Mouse (Mus musculus): Measurements from ENCODE around the gene Vwa8. TPM values are rescaled to one million over a fixed set of nuclear protein-coding genes. Genes with fewer than 3 reads are reported as not detected.

The Vwa8 gene
- polyA plus RNA-seq, 2 experiments: 6.4 to 8.3 TPM

DNA sequence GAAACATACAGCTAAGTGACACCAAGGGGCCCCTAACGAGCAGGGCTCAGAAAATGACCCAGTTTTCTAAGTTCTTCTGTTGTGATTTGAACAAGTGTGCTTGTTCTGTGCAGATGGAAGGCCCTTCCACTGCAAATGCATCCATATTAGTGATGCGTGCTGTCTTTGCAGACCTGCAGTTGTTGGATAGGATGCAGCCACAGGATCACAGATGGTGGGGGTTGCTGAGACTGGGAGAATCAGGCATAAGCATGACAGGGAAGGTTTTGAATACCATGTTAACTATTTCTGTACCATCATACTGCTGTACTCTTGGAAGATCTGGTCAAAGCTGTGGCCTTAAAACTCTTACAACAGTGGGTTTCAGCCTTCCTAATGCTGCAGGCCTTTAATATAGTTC lies 83.2 kb downstream of the Vwa8 start:
- no peak overlapping the region for H3K27ac ChIP-seq
- ATAC-seq (ENCODE audit: insufficient read depth) (no peak), DNase-seq (ENCODE audit: low read depth in 3 of 3, low spot score in 3 of 3) (no peak)
- H3K9me3 ChIP-seq (ENCODE audit: control insufficient read depth, low read length): no peaks in the 10 kb centered on the region
- TF ChIP-seq EP300 (IDR thresholded peaks at IDR 0.05; ENCODE audit: low read depth) (no peak), CTCF (IDR thresholded peaks at IDR 0.05; ENCODE audit: low read depth) (no peak)
- no peaks in the 10 kb centered on the region for H3K36me3 ChIP-seq (replicated peaks; ENCODE audit: control insufficient read depth, insufficient read depth, low read depth)
- no peaks in the 10 kb centered on the region for H3K4me1 ChIP-seq (replicated peaks; ENCODE audit: control insufficient read depth in 2 of 2, insufficient read depth in 2 of 2, low read length in 1 of 2)
- H3K27me3 ChIP-seq (ENCODE audit: control insufficient read depth, insufficient read depth, low read length): no peaks in the 10 kb centered on the region
- H3K4me2 ChIP-seq (ENCODE audit: low read depth): no peak overlapping the region
- no peak overlapping the region for H3K4me3 ChIP-seq (ENCODE audit: insufficient read depth in 1 of 2, low read depth in 2 of 2, low read length in 2 of 2)
- no peak overlapping the region for H3K9ac ChIP-seq (replicated peaks)
- 57% methylated on average over 2 of the region's 2 CpGs for WGBS (ENCODE audit: insufficient replicate concordance)

DNA sequence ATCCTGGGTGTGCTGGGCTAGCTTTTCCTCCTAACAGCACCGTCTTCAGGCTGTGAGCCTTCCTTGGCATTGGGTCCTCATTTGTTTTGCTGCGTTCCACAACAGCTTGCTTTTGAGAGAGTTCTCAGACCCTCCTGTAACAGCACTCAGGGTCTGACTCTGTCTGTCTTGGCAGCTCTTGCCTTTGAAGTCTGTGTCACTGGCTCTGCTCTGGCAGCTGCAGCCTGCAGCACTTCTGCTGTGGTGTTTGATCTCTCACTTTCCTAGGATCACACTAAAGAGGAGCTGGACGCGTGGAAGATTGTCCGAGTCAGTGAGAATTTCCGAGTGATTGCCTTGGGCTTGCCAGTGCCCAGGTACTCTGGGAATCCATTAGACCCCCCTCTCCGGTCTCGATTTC lies 84.5 kb downstream of the Vwa8 start:
- H3K4me2 ChIP-seq (ENCODE audit: low read depth): no peak overlapping the region
- H3K27me3 ChIP-seq (ENCODE audit: control insufficient read depth, insufficient read depth, low read length): no peaks in the 10 kb centered on the region
- WGBS (ENCODE audit: insufficient replicate concordance): 81% methylated on average over 8 of the region's 8 CpGs
- no peak for DNase-seq (ENCODE audit: low read depth in 3 of 3, low spot score in 3 of 3)
- no peak for TF ChIP-seq EP300 (IDR thresholded peaks at IDR 0.05; ENCODE audit: low read depth)
- no peak for TF ChIP-seq CTCF (IDR thresholded peaks at IDR 0.05; ENCODE audit: low read depth)
- no peak overlapping the region for H3K9ac ChIP-seq (replicated peaks)
- H3K36me3 ChIP-seq (replicated peaks; ENCODE audit: control insufficient read depth, insufficient read depth, low read depth): no peaks in the 10 kb centered on the region
- H3K9me3 ChIP-seq (ENCODE audit: control insufficient read depth, low read length): no peaks in the 10 kb centered on the region
- H3K4me3 ChIP-seq (ENCODE audit: insufficient read depth in 1 of 2, low read depth in 2 of 2, low read length in 2 of 2): no peak overlapping the region
- H3K27ac ChIP-seq: no peak overlapping the region
- no peak for ATAC-seq (ENCODE audit: insufficient read depth)
- no peaks in the 10 kb centered on the region for H3K4me1 ChIP-seq (replicated peaks; ENCODE audit: control insufficient read depth in 2 of 2, insufficient read depth in 2 of 2, low read length in 1 of 2)

DNA sequence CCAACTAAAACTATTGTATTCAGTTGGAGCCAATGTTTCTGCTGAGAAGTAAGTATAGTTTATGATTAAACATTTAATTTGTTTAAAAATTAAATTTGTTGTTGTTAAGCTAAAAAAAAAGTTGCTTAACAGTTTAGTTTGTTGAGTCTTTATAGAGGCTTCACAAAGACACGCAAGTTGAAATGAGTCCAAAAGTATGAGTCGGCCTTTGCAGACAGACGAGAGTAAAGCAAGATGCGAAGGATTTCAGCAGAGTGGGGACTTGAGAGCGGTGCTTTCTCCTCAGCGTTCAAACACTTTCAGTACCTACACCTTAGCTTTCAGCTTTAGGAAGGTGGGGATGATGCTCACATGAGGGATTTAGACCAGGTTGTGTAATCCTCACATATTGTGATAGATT lies 85.7 kb downstream of the Vwa8 start:
- H3K4me1 ChIP-seq (replicated peaks; ENCODE audit: control insufficient read depth in 2 of 2, insufficient read depth in 2 of 2, low read length in 1 of 2): no peaks in the 10 kb centered on the region
- no peaks in the 10 kb centered on the region for H3K36me3 ChIP-seq (replicated peaks; ENCODE audit: control insufficient read depth, insufficient read depth, low read depth)
- H3K4me2 ChIP-seq (ENCODE audit: low read depth): no peak overlapping the region
- H3K9me3 ChIP-seq (ENCODE audit: control insufficient read depth, low read length): no peaks in the 10 kb centered on the region
- H3K27me3 ChIP-seq (ENCODE audit: control insufficient read depth, insufficient read depth, low read length): no peaks in the 10 kb centered on the region
- no peak for ATAC-seq (ENCODE audit: insufficient read depth)
- no peak overlapping the region for H3K4me3 ChIP-seq (ENCODE audit: insufficient read depth in 1 of 2, low read depth in 2 of 2, low read length in 2 of 2)
- TF ChIP-seq EP300 (IDR thresholded peaks at IDR 0.05; ENCODE audit: low read depth): no peak
- TF ChIP-seq CTCF (IDR thresholded peaks at IDR 0.05; ENCODE audit: low read depth): no peak
- 82% methylated on average over 6 of the region's 6 CpGs for WGBS (ENCODE audit: insufficient replicate concordance)
- H3K9ac ChIP-seq (replicated peaks): no peak overlapping the region
- DNase-seq (ENCODE audit: low read depth in 3 of 3, low spot score in 3 of 3): no peak
- no peak overlapping the region for H3K27ac ChIP-seq

DNA sequence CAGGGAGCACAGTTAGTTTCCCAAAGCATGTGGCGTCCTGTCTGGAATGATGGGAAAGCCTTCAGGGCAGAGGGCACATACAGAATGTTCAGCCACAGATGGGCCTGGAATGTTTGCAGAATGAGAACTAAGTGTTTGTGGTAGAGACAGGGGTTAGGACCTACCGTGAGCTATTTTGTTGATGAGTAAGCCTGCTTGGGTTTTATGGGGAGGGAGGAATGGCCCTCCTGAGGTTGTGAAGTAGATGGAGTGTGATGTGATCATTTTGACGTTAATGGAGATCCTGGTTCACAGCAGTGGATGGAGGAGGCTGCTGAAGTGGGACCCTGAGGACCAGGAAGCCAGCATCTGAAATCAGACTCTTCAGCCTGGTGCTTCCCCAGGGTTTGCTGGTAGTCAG lies 86.9 kb downstream of the Vwa8 start:
- Histone ChIP-seq H3K27me3 (ENCODE audit: control insufficient read depth, insufficient read depth, low read length) (no peaks in the 10 kb centered on the region), H3K36me3 (replicated peaks; ENCODE audit: control insufficient read depth, insufficient read depth, low read depth) (no peaks in the 10 kb centered on the region), H3K4me1 (replicated peaks; ENCODE audit: control insufficient read depth in 2 of 2, insufficient read depth in 2 of 2, low read length in 1 of 2) (no peaks in the 10 kb centered on the region), H3K9me3 (ENCODE audit: control insufficient read depth, low read length) (no peaks in the 10 kb centered on the region), H3K4me3 (ENCODE audit: insufficient read depth in 1 of 2, low read depth in 2 of 2, low read length in 2 of 2) (no peak overlapping the region), H3K9ac (replicated peaks) (no peak overlapping the region), H3K27ac (no peak overlapping the region), H3K4me2 (ENCODE audit: low read depth) (no peak overlapping the region)
- ATAC-seq (ENCODE audit: insufficient read depth): no peak
- no peak for TF ChIP-seq EP300 (IDR thresholded peaks at IDR 0.05; ENCODE audit: low read depth)
- no peak for TF ChIP-seq CTCF (IDR thresholded peaks at IDR 0.05; ENCODE audit: low read depth)
- WGBS (ENCODE audit: insufficient replicate concordance): 58% methylated on average over 3 of the region's 3 CpGs
- no peak for DNase-seq (ENCODE audit: low read depth in 3 of 3, low spot score in 3 of 3)

DNA sequence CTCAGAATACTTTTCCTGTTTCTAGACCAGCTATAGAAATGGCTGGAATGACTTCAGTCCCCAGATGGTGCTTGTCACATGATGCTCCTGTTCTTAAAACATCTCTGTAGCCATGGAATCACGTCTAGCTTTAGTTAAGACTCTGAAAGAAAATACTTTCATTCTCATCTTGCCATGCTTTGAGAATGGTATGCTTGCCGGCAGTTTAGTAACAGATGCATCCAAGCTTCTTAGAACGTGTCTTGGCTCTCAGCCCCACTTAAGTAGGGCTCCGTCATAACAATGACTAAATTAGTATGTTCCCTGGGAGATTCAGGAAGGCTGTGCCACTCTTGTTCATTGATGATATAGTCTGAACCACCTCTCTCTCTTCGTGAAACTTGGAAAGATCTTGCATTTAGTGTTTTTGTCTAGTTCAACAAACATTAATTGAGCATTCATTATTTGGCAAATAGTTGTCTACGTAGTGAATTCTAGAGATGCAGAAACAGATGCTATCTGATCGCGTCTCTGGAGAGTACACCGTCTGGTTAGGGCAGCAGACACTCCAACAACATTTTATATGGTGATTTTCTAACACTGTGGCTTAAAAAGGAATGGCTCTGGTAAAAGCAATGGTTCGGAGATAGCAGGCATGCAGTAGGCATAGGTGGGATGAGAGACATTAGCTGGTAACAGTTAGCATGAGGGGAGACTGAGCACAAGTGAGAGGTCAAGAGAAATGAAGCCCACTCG lies 93.1 kb downstream of the Vwa8 start:
- no peak for TF ChIP-seq CTCF (IDR thresholded peaks at IDR 0.05; ENCODE audit: low read depth)
- TF ChIP-seq EP300 (IDR thresholded peaks at IDR 0.05; ENCODE audit: low read depth): no peak
- no peak for ATAC-seq (ENCODE audit: insufficient read depth)
- no peaks in the 10 kb centered on the region for H3K27me3 ChIP-seq (ENCODE audit: control insufficient read depth, insufficient read depth, low read length)
- no peak overlapping the region for H3K27ac ChIP-seq
- no peaks in the 10 kb centered on the region for H3K9me3 ChIP-seq (ENCODE audit: control insufficient read depth, low read length)
- no peak for DNase-seq (ENCODE audit: low read depth in 3 of 3, low spot score in 3 of 3)
- WGBS (ENCODE audit: insufficient replicate concordance): 75% methylated on average over 11 of the region's 11 CpGs
- H3K4me3 ChIP-seq (ENCODE audit: insufficient read depth in 1 of 2, low read depth in 2 of 2, low read length in 2 of 2): no peak overlapping the region
- no peak overlapping the region for H3K9ac ChIP-seq (replicated peaks)
- no peaks in the 10 kb centered on the region for H3K4me1 ChIP-seq (replicated peaks; ENCODE audit: control insufficient read depth in 2 of 2, insufficient read depth in 2 of 2, low read length in 1 of 2)
- H3K36me3 ChIP-seq (replicated peaks; ENCODE audit: control insufficient read depth, insufficient read depth, low read depth): no peaks in the 10 kb centered on the region
- H3K4me2 ChIP-seq (ENCODE audit: low read depth): no peak overlapping the region
